Mouse (Mus musculus) hindbrain, embryonic 16.5 days (tissue): ENCODE measurements around the gene Car15. TPM values are rescaled to one million over a fixed set of nuclear protein-coding genes. Genes with fewer than 3 reads are reported as not detected.

Source experiments
- ATAC-seq: fragments of 200-750 bp; cut with Nextera tagmentation; 2 replicates; pipeline ENCODE4 v1.8.0; 2017; ENCODE audit warnings: moderate TSS enrichment, moderate library complexity
- H3K27ac ChIP-seq: fragments of 300-500 bp; sonication (generic); 2 replicates; pipeline ENCODE4 v1.5.1; 2014; ENCODE audit warnings: low read depth, mild to moderate bottlenecking, control low read depth, low read length, moderate library complexity
- H3K27me3 ChIP-seq: fragments of 300-500 bp; sonication (generic); replicated peaks from 2 replicates; pipeline ENCODE4 v1.6.1; 2014; ENCODE audit warnings: low read length; ENCODE audit not compliant: control insufficient read depth, insufficient read depth
- H3K36me3 ChIP-seq: fragments of 300-500 bp; sonication (generic); 2 replicates; pipeline ENCODE4 v1.6.1; 2014; ENCODE audit warnings: mild to moderate bottlenecking, low read length, moderate library complexity, mixed read lengths; ENCODE audit not compliant: control insufficient read depth, insufficient read depth
- H3K4me1 ChIP-seq: fragments of 300-500 bp; sonication (generic); 2 replicates; pipeline ENCODE4 v1.6.1; 2014; ENCODE audit warnings: low read depth, low read length; ENCODE audit not compliant: control insufficient read depth, insufficient read depth
- H3K4me2 ChIP-seq: fragments of 300-500 bp; sonication (generic); 2 replicates; pipeline ENCODE4 v1.6.1; 2014; ENCODE audit warnings: mild to moderate bottlenecking, low read length, control low read depth, moderate library complexity
- H3K4me3 ChIP-seq: fragments of 300-500 bp; sonication (generic); 2 replicates; pipeline ENCODE4 v1.5.1; 2014; ENCODE audit warnings: mild to moderate bottlenecking, low read length, control low read depth, moderate library complexity
- H3K9ac ChIP-seq: fragments of 300-500 bp; sonication (generic); 2 replicates; pipeline ENCODE4 v1.6.1; 2014; ENCODE audit warnings: low read depth, mild to moderate bottlenecking, control low read depth, low read length, moderate library complexity
- H3K9me3 ChIP-seq: fragments of 300-500 bp; sonication (generic); 2 replicates; pipeline ENCODE4 v1.6.1; 2014; ENCODE audit warnings: mild to moderate bottlenecking, low read length, moderate library complexity; ENCODE audit not compliant: control insufficient read depth
- WGBS: fragments of 180-500 bp; shearing (Covaris S2); extraction: QIAGEN DNeasy Blood & Tissue Kit; methylation state at CpG from one replicate; pipeline ENCODE4 v1.1.7; 2014; 5-methylcytosine and 5-hydroxymethylcytosine counted together
- polyA plus RNA-seq: library from polyadenylated mRNA; unstranded; fragments of >200 nt; fragmentation: Nextera tagmentation; extraction: Ambion mirVana; gene quantifications from 2 replicates; pipeline ENCODE4 v1.2.1, GENCODE M21; 2015

The Car15 gene
- polyA plus RNA-seq, 1 experiment from 2014 or later, result 3.8 TPM

GRCm38 (mm10) chr16:17799584-17799983 is 38.6 kb downstream of the Car15 start:
- Histone ChIP-seq H3K9me3 (no peaks in the 10 kb centered on the region), H3K36me3 (no peaks in the 10 kb centered on the region), H3K4me2 (no peak overlapping the region), H3K4me3 (no peak overlapping the region), H3K9ac (no peak overlapping the region), H3K27ac (no peak overlapping the region), H3K4me1 (peaks cover 36% of the 10 kb centered on the region), H3K27me3 (peaks cover 70% of the 10 kb centered on the region)
- ATAC-seq, result no peak

- Histone ChIP-seq H3K9ac (peak overlapping the region; percentile 28; the same call in 1 of the 2 replicates), H3K27ac (no peak overlapping the region), H3K4me1 (peaks cover 28% of the 10 kb centered on the region), H3K4me2 (peak overlapping the region; percentile 89), H3K4me3 (peak overlapping the region; percentile 54), H3K27me3 (peaks cover 66% of the 10 kb centered on the region), H3K9me3 (no peaks in the 10 kb centered on the region), H3K36me3 (no peaks in the 10 kb centered on the region)
- 2% methylated on average over 31 of the region's 45 CpGs for WGBS
- ATAC-seq, result no peak
Observed at GRCm38 (mm10) chr16:17798321-17799180, 39.6 kb downstream of the Car15 start.

GRCm38 (mm10) chr16:17797812-17798311 is 40.3 kb downstream of the Car15 start:
- 3% methylated on average over 29 of the region's 29 CpGs for WGBS
- Histone ChIP-seq H3K9me3 (no peaks in the 10 kb centered on the region), H3K4me3 (peak overlapping the region; percentile 54), H3K4me2 (peak overlapping the region; percentile 89), H3K9ac (peak overlapping the region; percentile 28; the same call in 1 of the 2 replicates), H3K36me3 (no peaks in the 10 kb centered on the region), H3K27me3 (peaks cover 59% of the 10 kb centered on the region), H3K27ac (no peak overlapping the region), H3K4me1 (peaks cover 21% of the 10 kb centered on the region)
- no peak for ATAC-seq

GRCm38 (mm10) chr16:17796971-17797811 is 41.0 kb downstream of the Car15 start, which contains the start of gene Scarf2:
Gene Scarf2, plus strand, starts transcription at chr16:17797282.
- Histone ChIP-seq H3K9me3 (no peaks in the 10 kb centered on the region), H3K27me3 (peaks cover 53% of the 10 kb centered on the region), H3K9ac (peak within 1 kb of the TSS; percentile 70), H3K36me3 (peaks cover 2% of the 10 kb centered on the region; the same call in 1 of the 2 replicates), H3K27ac (no peak within 1 kb of the TSS; the same call in 1 of the 2 replicates), H3K4me1 (peaks cover 14% of the 10 kb centered on the region), H3K4me3 (peak within 1 kb of the TSS; percentile 54), H3K4me2 (peak within 1 kb of the TSS; percentile 89)
- 1% methylated on average over 54 of the region's 81 CpGs for WGBS
- ATAC-seq, result no peak

- Histone ChIP-seq H3K4me3 (peak overlapping the region; percentile 54), H3K27ac (no peak overlapping the region), H3K9me3 (no peaks in the 10 kb centered on the region), H3K27me3 (peaks cover 46% of the 10 kb centered on the region), H3K36me3 (peaks cover 5% of the 10 kb centered on the region), H3K4me1 (peaks cover 13% of the 10 kb centered on the region; the same call in 1 of the 2 replicates), H3K9ac (peak overlapping the region; percentile 70; the same call in 1 of the 2 replicates), H3K4me2 (peak overlapping the region; percentile 89)
- no peak for ATAC-seq
Observed at GRCm38 (mm10) chr16:17796519-17796918, 41.6 kb downstream of the Car15 start.

- H3K27me3 ChIP-seq, result peaks cover 37% of the 10 kb centered on the region
- H3K4me2 ChIP-seq, result no peak overlapping the region
- no peaks in the 10 kb centered on the region for H3K9me3 ChIP-seq
- peaks cover 9% of the 10 kb centered on the region for H3K36me3 ChIP-seq
- H3K4me3 ChIP-seq, result no peak overlapping the region
- ATAC-seq, result no peak
- peaks cover 13% of the 10 kb centered on the region; the same call in 1 of the 2 replicates for H3K4me1 ChIP-seq
- WGBS, result 65% methylated on average over 4 of the region's 5 CpGs
- no peak overlapping the region for H3K9ac ChIP-seq
- H3K27ac ChIP-seq, result no peak overlapping the region
Observed at GRCm38 (mm10) chr16:17795643-17796042, 42.5 kb downstream of the Car15 start.

- Histone ChIP-seq H3K9me3 (no peaks in the 10 kb centered on the region), H3K27me3 (peaks cover 24% of the 10 kb centered on the region), H3K36me3 (peaks cover 9% of the 10 kb centered on the region), H3K27ac (no peak overlapping the region), H3K4me1 (peaks cover 13% of the 10 kb centered on the region; the same call in 1 of the 2 replicates), H3K9ac (no peak overlapping the region), H3K4me2 (no peak overlapping the region), H3K4me3 (no peak overlapping the region)
- WGBS, result 89% methylated on average over 4 of the region's 4 CpGs
- ATAC-seq, result no peak
Observed at GRCm38 (mm10) chr16:17794047-17794446, 44.1 kb downstream of the Car15 start.

GRCm38 (mm10) chr16:17792728-17793127 is 45.4 kb downstream of the Car15 start:
- no peak overlapping the region for H3K4me2 ChIP-seq
- no peak overlapping the region for H3K4me3 ChIP-seq
- no peaks in the 10 kb centered on the region for H3K9me3 ChIP-seq
- H3K27me3 ChIP-seq, result peaks cover 19% of the 10 kb centered on the region
- H3K9ac ChIP-seq, result no peak overlapping the region
- H3K36me3 ChIP-seq, result peaks cover 9% of the 10 kb centered on the region
- WGBS, result 71% methylated on average over 3 of the region's 3 CpGs
- H3K4me1 ChIP-seq, result peaks cover 7% of the 10 kb centered on the region; the same call in 1 of the 2 replicates
- no peak overlapping the region for H3K27ac ChIP-seq
- ATAC-seq, result no peak
